Mouse (Mus musculus) adrenal gland, postnatal 14 days (tissue): ENCODE measurements around the gene Taar7b. TPM values are rescaled to one million over a fixed set of nuclear protein-coding genes. Genes with fewer than 3 reads are reported as not detected.

ENCODE experiments used
- total RNA-seq: library from RNA; stranded (reverse); gene quantifications from 2 replicates; pipeline ENCODE4 v1.2.3, GENCODE M21; 2021

Taar7b gene
- total RNA-seq, 1 experiment from 2014 or later, result not detected

Other genes starting within 250 kb of the Taar7b start
- gene Rps12, start 212.7 kb upstream of the Taar7b start, total RNA-seq, result 463 and 535 TPM in 2 replicates
- 25.1 and 33.2 TPM in 2 replicates for gene Slc18b1, start 203.0 kb upstream of the Taar7b start, total RNA-seq
- 19.2 and 36.6 TPM in 2 replicates for gene Vnn3, start 148.5 kb upstream of the Taar7b start, total RNA-seq
- gene Vnn1, start 105.3 kb upstream of the Taar7b start, total RNA-seq, result 21.1 and 27.7 TPM in 2 replicates
- gene Taar1, start 79.6 kb upstream of the Taar7b start, total RNA-seq, result not detected in 2 replicates
- not detected in 2 replicates for gene Taar2, start 61.4 kb upstream of the Taar7b start, total RNA-seq
- not detected in 2 replicates for gene Taar3, start 50.4 kb upstream of the Taar7b start, total RNA-seq
- gene Taar4, start 39.4 kb upstream of the Taar7b start, total RNA-seq, result not detected in 2 replicates
- gene Taar5, start 29.2 kb upstream of the Taar7b start, total RNA-seq, result not detected in 2 replicates
- not detected in 2 replicates for gene Taar6, start 14.3 kb upstream of the Taar7b start, total RNA-seq
- not detected in 2 replicates for gene Taar7a, start 6.5 kb upstream of the Taar7b start, total RNA-seq
- gene Taar7d, start 27.3 kb downstream of the Taar7b start, total RNA-seq, result not detected in 2 replicates
- not detected in 2 replicates for gene Taar7e, start 37.7 kb downstream of the Taar7b start, total RNA-seq
- not detected in 2 replicates for gene Taar7f, start 49.6 kb downstream of the Taar7b start, total RNA-seq
- gene Taar8a, start 76.6 kb downstream of the Taar7b start, total RNA-seq, result not detected in 2 replicates
- gene Taar8b, start 92.4 kb downstream of the Taar7b start, total RNA-seq, result not detected in 2 replicates
- gene Taar8c, start 102.0 kb downstream of the Taar7b start, total RNA-seq, result not detected in 2 replicates
- gene Taar9, start 109.6 kb downstream of the Taar7b start, total RNA-seq, result not detected in 2 replicates
- 116 and 125 TPM in 2 replicates for gene Stx7, start 149.4 kb downstream of the Taar7b start, total RNA-seq
- gene Moxd1, start 223.6 kb downstream of the Taar7b start, total RNA-seq, result 0.52 and 0.53 TPM in 2 replicates